Mouse (Mus musculus): ENCODE results near the gene Pawr. TPM values are rescaled to one million over a fixed set of nuclear protein-coding genes. Genes with fewer than 3 reads are reported as not detected.

Pawr gene
- polyA plus RNA-seq, 1 experiment from 2014 or later: 7.2 TPM

GRCm38 (mm10) chr10:108457054-108457453, 125.1 kb downstream of the Pawr start:
- no peaks in the 10 kb centered on the region for H3K9me3 ChIP-seq (replicated peaks)
- ATAC-seq (replicated peaks; ENCODE audit: insufficient number of reproducible peaks, insufficient read depth, low FRiP score, low read depth): no peak
- no peak overlapping the region for H3K4me3 ChIP-seq
- no peaks in the 10 kb centered on the region for H3K36me3 ChIP-seq
- H3K9ac ChIP-seq: no peak overlapping the region
- 100% methylated on average over 2 of the region's 2 CpGs for WGBS
- H3K4me1 ChIP-seq (replicated peaks): no peaks in the 10 kb centered on the region; the same call in 1 of the 2 replicates
- H3K4me2 ChIP-seq: no peak overlapping the region
- no peak overlapping the region for H3K27ac ChIP-seq
- H3K27me3 ChIP-seq: no peaks in the 10 kb centered on the region

- no peak overlapping the region for H3K4me3 ChIP-seq
- no peak overlapping the region for H3K4me2 ChIP-seq
- 83% methylated on average over 2 of the region's 2 CpGs for WGBS
- H3K27me3 ChIP-seq: no peaks in the 10 kb centered on the region
- no peaks in the 10 kb centered on the region for H3K36me3 ChIP-seq
- no peaks in the 10 kb centered on the region; the same call in 1 of the 2 replicates for H3K4me1 ChIP-seq (replicated peaks)
- ATAC-seq (replicated peaks; ENCODE audit: insufficient number of reproducible peaks, insufficient read depth, low FRiP score, low read depth): no peak
- H3K27ac ChIP-seq: no peak overlapping the region
- no peak overlapping the region for H3K9ac ChIP-seq
- no peaks in the 10 kb centered on the region for H3K9me3 ChIP-seq (replicated peaks)
Observed at GRCm38 (mm10) chr10:108461862-108462261, 129.9 kb downstream of the Pawr start.

Small RNA genes lying within 50 kb of the gene (microRNA-seq; reads per million reads assigned to microRNA genes)
- not detected for gene Gm25591

Other genes with a start within 250 kb of the Pawr start
- gene Ppp1r12a, start 169.9 kb upstream of the Pawr start, polyA plus RNA-seq (2015; fragmentation: Nextera tagmentation; extraction: Ambion mirVana): 88.9 and 90.9 TPM in 2 replicates